Mouse (Mus musculus) CH12.LX (cell line): ENCODE results near the gene Smyd4. TPM values are rescaled to one million over a fixed set of nuclear protein-coding genes. Genes with fewer than 3 reads are reported as not detected.
A peak's percentile ranks its signal among the peaks of the same experiment; 100 is the strongest.

Experiments
- DNase-seq: peaks from one replicate; pipeline ENCODE4 v3.0.0-alpha.2; 2013; ENCODE audit errors: extremely low read depth
- H3K27ac ChIP-seq: 2 replicates; pipeline ENCODE4 v1.5.1; 2012; ENCODE audit warnings: low read depth, mild to moderate bottlenecking, control low read depth, moderate library complexity; ENCODE audit not compliant: insufficient read depth
- H3K27me3 ChIP-seq: replicated peaks from 2 replicates; pipeline ENCODE3; 2012; ENCODE audit warnings: inconsistent platforms
- H3K36me3 ChIP-seq, 2 experiments: replicated peaks in 1 of 2; 2 replicates each; pipeline versions ENCODE3 to v1.6.1; 2012; ENCODE audit warnings: inconsistent platforms in 1 of 2, low read length in 1 of 2, mild to moderate bottlenecking in 1 of 2, mixed read lengths in 1 of 2, moderate library complexity in 1 of 2; ENCODE audit not compliant: control insufficient read depth in 1 of 2, insufficient read depth in 1 of 2
- H3K4me1 ChIP-seq, 2 experiments: 2 replicates each; pipeline ENCODE4 v1.6.1; 2012; ENCODE audit warnings: inconsistent platforms in 1 of 2, moderate library complexity in 1 of 2; ENCODE audit not compliant: insufficient read depth in 2 of 2, control insufficient read depth in 1 of 2
- H3K4me2 ChIP-seq: 2 replicates; pipeline ENCODE4 v1.6.1; 2012; ENCODE audit warnings: low read depth, mild to moderate bottlenecking, control low read depth; ENCODE audit not compliant: poor library complexity, insufficient read depth, severe bottlenecking
- H3K4me3 ChIP-seq, 3 experiments: fragments of 150-350 bp in 1 of 3; sonication (generic) in 1 of 3; replicated peaks in 1 of 3; 2 replicates each; pipeline versions ENCODE3 to v1.5.1; 2011 to 2012; ENCODE audit warnings: low read depth in 2 of 3, low read length in 2 of 3, mild to moderate bottlenecking in 2 of 3, moderate library complexity in 2 of 3, control low read depth in 1 of 3, improper control_type of control experiment in 1 of 3, inconsistent platforms in 1 of 3, mixed read lengths in 1 of 3; ENCODE audit not compliant: poor library complexity in 1 of 3
- H3K79me2 ChIP-seq: replicated peaks from 2 replicates; pipeline ENCODE4 v1.6.1; 2012; ENCODE audit warnings: mild to moderate bottlenecking, moderate library complexity; ENCODE audit not compliant: control insufficient read depth, poor library complexity, insufficient read depth, severe bottlenecking; ENCODE audit errors: extremely low read depth
- H3K9ac ChIP-seq: 2 replicates; pipeline ENCODE4 v1.6.1; 2012; ENCODE audit warnings: low read depth, mild to moderate bottlenecking, control low read depth, moderate library complexity; ENCODE audit not compliant: insufficient read depth
- H3K9me3 ChIP-seq: replicated peaks from 2 replicates; pipeline ENCODE3; 2012; ENCODE audit warnings: low read length, inconsistent platforms, mixed read lengths
- BHLHE40 ChIP-seq: IDR thresholded peaks from 2 replicates; pipeline ENCODE4 v1.6.1; 2011; ENCODE audit warnings: mild to moderate bottlenecking, low read depth, low read length, improper control_type of control experiment
- E2F4 ChIP-seq: IDR thresholded peaks from 2 replicates; pipeline ENCODE4 v1.6.1; 2011; ENCODE audit warnings: low read depth, low read length, improper control_type of control experiment; ENCODE audit not compliant: insufficient replicate concordance
- ELF1 ChIP-seq: IDR thresholded peaks from 2 replicates; pipeline ENCODE4 v1.6.1; 2014; ENCODE audit warnings: low read depth, mild to moderate bottlenecking, inconsistent platforms, low read length, improper control_type of control experiment
- EP300 ChIP-seq: IDR thresholded peaks from 2 replicates; pipeline ENCODE4 v1.6.1; 2011; ENCODE audit warnings: low read length, improper control_type of control experiment
- ETS1 ChIP-seq: conservative IDR thresholded peaks from 2 replicates; pipeline ENCODE4 v1.6.1; 2012; ENCODE audit warnings: low read depth, mild to moderate bottlenecking, inconsistent platforms, low read length, improper control_type of control experiment, moderate library complexity
- HCFC1 ChIP-seq: IDR thresholded peaks from 2 replicates; pipeline ENCODE4 v1.6.1; 2012; ENCODE audit warnings: low read depth, mild to moderate bottlenecking, inconsistent platforms, low read length, improper control_type of control experiment
- IRF4 ChIP-seq: IDR thresholded peaks from 2 replicates; pipeline ENCODE4 v1.6.1; 2014; ENCODE audit warnings: low read depth, mild to moderate bottlenecking, inconsistent platforms, low read length, improper control_type of control experiment
- JUND ChIP-seq: conservative IDR thresholded peaks from 2 replicates; pipeline ENCODE4 v1.6.1; 2011; ENCODE audit warnings: low read depth, low read length, improper control_type of control experiment
- MAFK ChIP-seq: IDR thresholded peaks from 2 replicates; pipeline ENCODE4 v1.6.1; 2011; ENCODE audit warnings: low read length, improper control_type of control experiment; ENCODE audit not compliant: insufficient replicate concordance
- MAX ChIP-seq: IDR thresholded peaks from 2 replicates; pipeline ENCODE4 v1.6.1; 2011; ENCODE audit warnings: low read length, improper control_type of control experiment
- MXI1 ChIP-seq: IDR thresholded peaks from 2 replicates; pipeline ENCODE4 v1.6.1; 2011; ENCODE audit warnings: mild to moderate bottlenecking, low read depth, low read length, improper control_type of control experiment
- NELFE ChIP-seq: IDR thresholded peaks from 2 replicates; pipeline ENCODE4 v1.6.1; 2011; ENCODE audit warnings: low read depth, low read length, improper control_type of control experiment
- RCOR1 ChIP-seq: conservative IDR thresholded peaks from 2 replicates; pipeline ENCODE4 v1.6.1; 2012; ENCODE audit warnings: low read depth, mild to moderate bottlenecking, inconsistent platforms, low read length, improper control_type of control experiment
- SIN3A ChIP-seq: IDR thresholded peaks from 2 replicates; pipeline ENCODE4 v1.6.1; 2012; ENCODE audit warnings: low read length, improper control_type of control experiment, inconsistent platforms
- SMC3 ChIP-seq: IDR thresholded peaks from 2 replicates; pipeline ENCODE4 v1.6.1; 2011; ENCODE audit warnings: low read depth, low read length, improper control_type of control experiment
- TCF12 ChIP-seq: IDR thresholded peaks from 2 replicates; pipeline ENCODE4 v1.6.1; 2014; ENCODE audit warnings: low read depth, mild to moderate bottlenecking, inconsistent platforms, low read length, improper control_type of control experiment
- USF1 ChIP-seq: IDR thresholded peaks from 2 replicates; pipeline ENCODE4 v1.6.1; 2014; ENCODE audit warnings: low read depth, mild to moderate bottlenecking, inconsistent platforms, low read length, improper control_type of control experiment
- ZC3H11A ChIP-seq: IDR thresholded peaks from 2 replicates; pipeline ENCODE4 v1.6.1; 2012; ENCODE audit warnings: low read depth, mild to moderate bottlenecking, inconsistent platforms, low read length, improper control_type of control experiment
- ZKSCAN1 ChIP-seq: IDR thresholded peaks from 2 replicates; pipeline ENCODE4 v1.6.1; 2012; ENCODE audit warnings: low read depth, inconsistent platforms, low read length, improper control_type of control experiment, borderline replicate concordance
- ZMIZ1 ChIP-seq: IDR thresholded peaks from 2 replicates; pipeline ENCODE4 v1.6.1; 2012; ENCODE audit warnings: low read depth, mild to moderate bottlenecking, inconsistent platforms, low read length, improper control_type of control experiment
- ZNF384 ChIP-seq: IDR thresholded peaks from 2 replicates; pipeline ENCODE4 v1.6.1; 2012; ENCODE audit warnings: low read depth, low read length, improper control_type of control experiment, inconsistent platforms
- dilution Hi-C: fragments of 300-500 bp; cut with MboI; formaldehyde crosslinking; loops from 2 replicates; pipeline ENCODE4 v1.14.3; 2020; ENCODE audit warnings: low sequenced_read_pairs; ENCODE audit not compliant: extremely low pct_unique_long_range_greater_than_20kb, extremely low pct_ligation_motif_present
- in situ Hi-C: fragments of 300-500 bp; cut with MboI; formaldehyde crosslinking; loops from 3 replicates; pipeline ENCODE4 v1.14.3; 2019; ENCODE audit warnings: low sequenced_read_pairs, low pct_ligation_motif_present, low pct_unique_long_range_greater_than_20kb, mixed read lengths
- polyA plus RNA-seq: library from polyadenylated mRNA; unstranded; fragments of >175 nt; gene quantifications from 2 replicates; pipeline ENCODE4 v1.2.1, GENCODE M21; 2012; ENCODE audit warnings: low read depth; ENCODE audit not compliant: insufficient read length
- total RNA-seq, 2 experiments: library from RNA; depleted of rRNA; stranded (reverse); fragments of 300-350 nt in 1 of 2; fragments of >200 nt in 1 of 2; gene quantifications; 2 replicates each; pipeline ENCODE4 v1.2.3; 2012 to 2014

The Smyd4 gene
- total and polyA plus RNA-seq, 3 experiments: 11.8 to 15.4 (median 13.9) TPM

GRCm38 (mm10) chr11:75409679-75410575, 61.7 kb downstream of the Smyd4 start (continued):
- peak; percentile 10 for TF ChIP-seq MAX
- TF ChIP-seq, all 38 proteins: peak for 24

GRCm38 (mm10) chr11:75410591-75410990, 62.4 kb downstream of the Smyd4 start:
- dilution Hi-C loops (no loop called here), in situ Hi-C loops (loop anchor here (5.0 kb wide), 1 partner anchor 47 kb away; no protein-coding TSS in a partner anchor)
- Histone ChIP-seq H3K4me2 (peak overlapping the region; percentile 64; the same call in 1 of the 2 replicates), H3K79me2 (no peaks in the 10 kb centered on the region), H3K9me3 (no peaks in the 10 kb centered on the region), H3K9ac (0 out of 2 replicates have a peak overlapping the region, but pooled peaks have one; percentile 39), H3K27me3 (no peaks in the 10 kb centered on the region), H3K36me3 (peaks cover 2 to 17% of the 10 kb centered on the region in 2 experiments), H3K4me3 (peak overlapping the region in 1 of 3 experiments; percentile 39), H3K4me1 (peaks cover 42 to 69% of the 10 kb centered on the region in 2 experiments), H3K27ac (peak overlapping the region; percentile 60)
- TF ChIP-seq SIN3A (0 out of 2 replicates have a peak, but pooled peaks have one; percentile 13), ZKSCAN1 (no peak), USF1 (0 out of 2 replicates have a peak, but pooled peaks have one; percentile 11), MXI1 (no peak; the same call in 1 of the 2 replicates), NELFE (no peak), E2F4 (0 out of 2 replicates have a peak, but pooled peaks have one; percentile 11)
- DNase-seq: peak; percentile 35

GRCm38 (mm10) chr11:75415096-75415495, 66.9 kb downstream of the Smyd4 start:
- TF ChIP-seq IRF4 (peak; percentile 89), RCOR1 (0 out of 2 replicates have a peak, but pooled peaks have one; percentile 7), EP300 (peak; percentile 80), ZNF384 (no peak), TCF12 (peak; percentile 55; the same call in 1 of the 2 replicates), MXI1 (peak; percentile 3; the same call in 1 of the 2 replicates), ELF1 (0 out of 2 replicates have a peak, but pooled peaks have one; percentile 35), ZC3H11A (no peak), JUND (no peak), SIN3A (peak; percentile 35), ETS1 (peak; percentile 72), BHLHE40 (peak; percentile 63), MAX (0 out of 2 replicates have a peak, but pooled peaks have one; percentile 42), HCFC1 (peak; percentile 24; the same call in 1 of the 2 replicates), MAFK (0 out of 2 replicates have a peak, but pooled peaks have one; percentile 25), ZMIZ1 (peak; percentile 39; the same call in 1 of the 2 replicates), SMC3 (no peak)
- in situ Hi-C loops: no loop called here
- Histone ChIP-seq H3K27me3 (no peaks in the 10 kb centered on the region), H3K4me2 (peak overlapping the region; percentile 10), H3K4me1 (peaks cover 48 to 82% of the 10 kb centered on the region in 2 experiments), H3K9ac (peak overlapping the region; percentile 11), H3K27ac (peak overlapping the region; percentile 39; the same call in 1 of the 2 replicates), H3K79me2 (no peaks in the 10 kb centered on the region), H3K36me3 (peaks cover 0 to 18% of the 10 kb centered on the region in 2 experiments), H3K9me3 (no peaks in the 10 kb centered on the region), H3K4me3 (peak overlapping the region in 1 of 3 experiments; percentile 57)
- dilution Hi-C loops: no loop called here
- DNase-seq: peak; percentile 79
